Mouse (Mus musculus) forebrain, postnatal 0 days (tissue): ENCODE results near the gene Tanc2. TPM values are rescaled to one million over a fixed set of nuclear protein-coding genes. Genes with fewer than 3 reads are reported as not detected.

Source experiments
- ATAC-seq: fragments of 200-750 bp; cut with Nextera tagmentation; 2 replicates; pipeline ENCODE4 v1.8.0; 2017; ENCODE audit warnings: mild to moderate bottlenecking, moderate library complexity
- DNase-seq: peaks from one replicate; pipeline ENCODE4 v3.0.0-alpha.2; 2015
- H3K27ac ChIP-seq: fragments of 300-500 bp; sonication (generic); 2 replicates; pipeline ENCODE4 v1.5.1; 2014; ENCODE audit warnings: low read depth, mild to moderate bottlenecking, antibody characterized with exemption, low read length, moderate library complexity, mixed read lengths
- H3K27me3 ChIP-seq: fragments of 300-500 bp; sonication (generic); 2 replicates; pipeline ENCODE4 v1.6.1; 2014; ENCODE audit warnings: mild to moderate bottlenecking, low read length, mixed read lengths; ENCODE audit not compliant: insufficient read depth
- H3K36me3 ChIP-seq: fragments of 300-500 bp; sonication (generic); 2 replicates; pipeline ENCODE4 v1.6.1; 2014; ENCODE audit warnings: mild to moderate bottlenecking, moderate library complexity; ENCODE audit not compliant: insufficient read depth
- H3K4me1 ChIP-seq: fragments of 300-500 bp; sonication (generic); 2 replicates; pipeline ENCODE4 v1.6.1; 2014; ENCODE audit warnings: antibody characterized with exemption; ENCODE audit not compliant: insufficient read depth
- H3K4me2 ChIP-seq: fragments of 300-500 bp; sonication (generic); 2 replicates; pipeline ENCODE4 v1.6.1; 2014; ENCODE audit warnings: low read depth, mild to moderate bottlenecking, moderate library complexity
- H3K4me3 ChIP-seq: fragments of 300-500 bp; sonication (generic); 2 replicates; pipeline ENCODE4 v1.5.1; 2014; ENCODE audit warnings: low read depth, low read length, mixed read lengths
- H3K9ac ChIP-seq: fragments of 300-500 bp; sonication (generic); 2 replicates; pipeline ENCODE4 v1.6.1; 2014; ENCODE audit warnings: mild to moderate bottlenecking
- H3K9me3 ChIP-seq: fragments of 300-500 bp; sonication (generic); 2 replicates; pipeline ENCODE4 v1.6.1; 2016; ENCODE audit warnings: low read length
- CTCF ChIP-seq: sonication (generic); IDR thresholded peaks from 2 replicates; pipeline ENCODE4 v1.5.1; 2016; ENCODE audit warnings: antibody characterized with exemption, control low read depth, low read depth
- WGBS: fragments of 180-500 bp; shearing (Covaris S2); extraction: QIAGEN DNeasy Blood & Tissue Kit; methylation state at CpG from one replicate; pipeline ENCODE4 v1.1.7; 2014; 5-methylcytosine and 5-hydroxymethylcytosine counted together
- polyA plus RNA-seq: library from polyadenylated mRNA; unstranded; fragments of >200 nt; fragmentation: Nextera tagmentation; extraction: Ambion mirVana; gene quantifications from 2 replicates; pipeline ENCODE4 v1.2.1, GENCODE M21; 2015
- total RNA-seq: library from RNA; depleted of rRNA; stranded (reverse); fragments of >200 nt; gene quantifications from 2 replicates; pipeline ENCODE4 v1.2.3, GENCODE M21; 2014

The Tanc2 gene
- total and polyA plus RNA-seq, 2 experiments from 2014 or later, result 35.3 to 144 TPM

GRCm38 (mm10) chr11:105760346-105760745 lies 170.6 kb downstream of the Tanc2 start:
- Histone ChIP-seq H3K27ac (no peak overlapping the region), H3K4me3 (no peak overlapping the region), H3K9me3 (no peaks in the 10 kb centered on the region), H3K9ac (no peak overlapping the region), H3K36me3 (no peaks in the 10 kb centered on the region), H3K27me3 (no peaks in the 10 kb centered on the region), H3K4me1 (no peaks in the 10 kb centered on the region), H3K4me2 (no peak overlapping the region)
- 26% methylated on average over 4 of the region's 4 CpGs for WGBS
- no peak for ATAC-seq
- no peak for DNase-seq
- TF ChIP-seq CTCF, result no peak

GRCm38 (mm10) chr11:105777802-105778201 lies 188.0 kb downstream of the Tanc2 start:
- ATAC-seq (no peak), DNase-seq (no peak)
- Histone ChIP-seq H3K9ac (no peak overlapping the region), H3K36me3 (peaks cover 12% of the 10 kb centered on the region; the same call in 1 of the 2 replicates), H3K4me1 (no peaks in the 10 kb centered on the region), H3K4me2 (no peak overlapping the region), H3K27me3 (no peaks in the 10 kb centered on the region), H3K27ac (no peak overlapping the region), H3K4me3 (no peak overlapping the region), H3K9me3 (no peaks in the 10 kb centered on the region)
- no peak for TF ChIP-seq CTCF

- H3K9ac ChIP-seq, result no peak overlapping the region
- H3K27ac ChIP-seq, result no peak overlapping the region
- no peak overlapping the region for H3K4me3 ChIP-seq
- H3K27me3 ChIP-seq, result no peaks in the 10 kb centered on the region
- no peak overlapping the region for H3K4me2 ChIP-seq
- TF ChIP-seq CTCF, result no peak
- ATAC-seq, result no peak
- no peak for DNase-seq
- 0 out of 2 replicates have a peak, but pooled peaks cover 3% of the 10 kb centered on the region for H3K9me3 ChIP-seq
- H3K36me3 ChIP-seq, result no peaks in the 10 kb centered on the region
- H3K4me1 ChIP-seq, result no peaks in the 10 kb centered on the region
These were observed 202.7 kb downstream of the Tanc2 start for GRCm38 (mm10) chr11:105792501-105792900.

- H3K4me2 ChIP-seq, result no peak overlapping the region
- 64% methylated on average over 3 of the region's 3 CpGs for WGBS
- no peak overlapping the region for H3K9ac ChIP-seq
- no peak for ATAC-seq
- H3K27ac ChIP-seq, result no peak overlapping the region
- no peaks in the 10 kb centered on the region for H3K27me3 ChIP-seq
- no peak overlapping the region for H3K4me3 ChIP-seq
- peak; percentile 8 for DNase-seq
- no peaks in the 10 kb centered on the region for H3K9me3 ChIP-seq
- no peaks in the 10 kb centered on the region for H3K4me1 ChIP-seq
- no peak for TF ChIP-seq CTCF
- no peaks in the 10 kb centered on the region for H3K36me3 ChIP-seq
These were observed 213.9 kb downstream of the Tanc2 start for GRCm38 (mm10) chr11:105803686-105804085.

GRCm38 (mm10) chr11:105804776-105805175 lies 215.0 kb downstream of the Tanc2 start:
- DNase-seq (no peak), ATAC-seq (no peak)
- Histone ChIP-seq H3K9ac (no peak overlapping the region), H3K4me3 (no peak overlapping the region), H3K36me3 (peaks cover 2% of the 10 kb centered on the region; the same call in 1 of the 2 replicates), H3K27me3 (no peaks in the 10 kb centered on the region), H3K4me1 (no peaks in the 10 kb centered on the region), H3K27ac (no peak overlapping the region), H3K9me3 (no peaks in the 10 kb centered on the region), H3K4me2 (no peak overlapping the region)
- no peak for TF ChIP-seq CTCF
- WGBS, result 70% methylated on average over 3 of the region's 3 CpGs

- ATAC-seq (no peak), DNase-seq (no peak)
- Histone ChIP-seq H3K27ac (no peak overlapping the region), H3K4me3 (no peak overlapping the region), H3K36me3 (peaks cover 3% of the 10 kb centered on the region; the same call in 1 of the 2 replicates), H3K4me2 (no peak overlapping the region), H3K9ac (no peak overlapping the region), H3K27me3 (no peaks in the 10 kb centered on the region), H3K9me3 (no peaks in the 10 kb centered on the region), H3K4me1 (no peaks in the 10 kb centered on the region)
- no peak for TF ChIP-seq CTCF
- 77% methylated on average over 5 of the region's 5 CpGs for WGBS
These were observed 217.3 kb downstream of the Tanc2 start for GRCm38 (mm10) chr11:105807103-105807502.

- ATAC-seq, result no peak
- H3K4me2 ChIP-seq, result no peak overlapping the region
- H3K27me3 ChIP-seq, result no peaks in the 10 kb centered on the region
- H3K4me3 ChIP-seq, result no peak overlapping the region
- no peak overlapping the region for H3K9ac ChIP-seq
- no peak for DNase-seq
- no peak overlapping the region for H3K27ac ChIP-seq
- no peaks in the 10 kb centered on the region for H3K4me1 ChIP-seq
- WGBS, result 62% methylated on average over 1 of the region's 1 CpGs
- 0 out of 2 replicates have a peak, but pooled peaks cover 4% of the 10 kb centered on the region for H3K36me3 ChIP-seq
- no peaks in the 10 kb centered on the region for H3K9me3 ChIP-seq
- no peak for TF ChIP-seq CTCF
These were observed 233.5 kb downstream of the Tanc2 start for GRCm38 (mm10) chr11:105823246-105823645.
